In genomic region chr1:43689983-43690382, GRCm38 (mm10) we compare ENCODE assay signal across 18 mouse cellular contexts. TPM values are rescaled to one million over a fixed set of nuclear protein-coding genes. Genes with fewer than 3 reads are reported as not detected.
"Had no signal": no experiment of that assay in that cellular context is flagged by ENCODE, and none has a peak within 500 bp of the region (broad histone marks: within the 10 kb centered on the region; RNA-seq: fewer than 3 reads in every experiment).

No protein-coding gene starts in this region.

- H3K27ac ChIP-seq: neural tube, embryonic 13.5 days; neural tube, embryonic 15.5 days; stomach, embryonic 15.5 days; stomach, postnatal 0 days had no signal

- H3K9me3 ChIP-seq: neural tube, embryonic 15.5 days; stomach, embryonic 15.5 days had no signal

- H3K9ac ChIP-seq: neural tube, embryonic 13.5 days; neural tube, embryonic 15.5 days; stomach, embryonic 15.5 days had no signal

- H3K4me3 ChIP-seq: neural tube, embryonic 13.5 days; neural tube, embryonic 15.5 days; stomach, embryonic 15.5 days had no signal

- H3K27me3 ChIP-seq: neural tube, embryonic 13.5 days; neural tube, embryonic 15.5 days; stomach, embryonic 15.5 days had no signal

- H3K4me2 ChIP-seq: neural tube, embryonic 13.5 days; neural tube, embryonic 15.5 days; stomach, embryonic 15.5 days had no signal

- DNase-seq: retina, postnatal 1 day; right cerebral cortex, adult 18-20 months; right cerebral cortex, postnatal 14 days; right cerebral cortex, postnatal 25 days; right cerebral cortex, postnatal 4 days; spleen, adult 18-20 months; thymus, adult 18-20 months; thymus, adult 2 months; thymus, postnatal 14 days; thymus, postnatal 25 days; thymus, postnatal 36 days; thymus, postnatal 4 days had no signal

- H3K36me3 ChIP-seq: neural tube, embryonic 13.5 days; neural tube, embryonic 15.5 days; stomach, embryonic 15.5 days had no signal

RNA-seq across cellular contexts. Expression of gene 1500015O10Rik, which starts 40.4 kb away (rescaled TPM):
- total RNA-seq: neutrophil, adult 5-6 weeks had no signal
- polyA plus RNA-seq: small intestine, adult 2 months had no signal
